Mouse (Mus musculus) heart, postnatal 4 days (tissue): ENCODE measurements at regions not wholly inside any gene's neighbourhood (a gene's known extent, or its start where the extent isn't known, plus 50 kb on each side); places are given as distances from the start of the nearest gene placed in this dataset.
"Not testable (repeated sequence)": the region's sequence is repeated elsewhere in the genome, so short reads cannot be mapped to it uniquely, and the experiment has no call there.

ENCODE experiments used
- DNase-seq: peaks from one replicate; pipeline ENCODE4 v3.0.0; 2021

- no peak for DNase-seq
Observed at GRCm38 (mm10) chr5:133935451-133935850, 164.1 kb upstream of the Castor2 start.

GRCm38 (mm10) chr5:133935006-133935405 is 164.5 kb upstream of the Castor2 start:
- DNase-seq: no peak

- DNase-seq: no peak
Observed at GRCm38 (mm10) chr5:133930101-133930500, 169.4 kb upstream of the Castor2 start.

- no peak for DNase-seq
Observed at GRCm38 (mm10) chr5:133927054-133927453, 172.5 kb upstream of the Castor2 start.

- no peak for DNase-seq
Observed at GRCm38 (mm10) chr5:133925184-133925900, 174.2 kb upstream of the Castor2 start.

GRCm38 (mm10) chr5:133922181-133922580 is 177.3 kb upstream of the Castor2 start:
- no peak for DNase-seq

- DNase-seq: no peak
Observed at GRCm38 (mm10) chr5:133915734-133916550, 183.6 kb upstream of the Castor2 start.

- no peak for DNase-seq
Observed at GRCm38 (mm10) chr5:133907442-133907841, 192.1 kb upstream of the Castor2 start.

GRCm38 (mm10) chr5:133898025-133898598 is 201.4 kb upstream of the Castor2 start:
- peak; percentile 14 for DNase-seq

- DNase-seq: no peak
Observed at GRCm38 (mm10) chr5:133890728-133891127, 208.8 kb upstream of the Castor2 start.

- no peak for DNase-seq
Observed at GRCm38 (mm10) chr5:133889841-133890240, 209.7 kb upstream of the Castor2 start.

GRCm38 (mm10) chr5:133885507-133885906 is 214.0 kb upstream of the Castor2 start:
- no peak for DNase-seq

- DNase-seq: peak; percentile 77
Observed at GRCm38 (mm10) chr5:133885016-133885415, 214.5 kb upstream of the Castor2 start.

GRCm38 (mm10) chr5:133884593-133884992 is 214.9 kb upstream of the Castor2 start:
- DNase-seq: no peak

GRCm38 (mm10) chr5:133844483-133844882 is 255.0 kb upstream of the Castor2 start:
- DNase-seq: no peak

GRCm38 (mm10) chr5:133842059-133842706 is 257.3 kb upstream of the Castor2 start:
- not testable (repeated sequence) for DNase-seq

- no peak for DNase-seq
Observed at GRCm38 (mm10) chr5:133838286-133838685, 261.2 kb upstream of the Castor2 start.

GRCm38 (mm10) chr5:133833217-133833616 is 266.3 kb upstream of the Castor2 start:
- no peak for DNase-seq

- DNase-seq: no peak
Observed at GRCm38 (mm10) chr5:133828226-133828625, 271.3 kb upstream of the Castor2 start.

GRCm38 (mm10) chr5:133823871-133824270 is 275.6 kb upstream of the Castor2 start:
- no peak for DNase-seq

GRCm38 (mm10) chr5:133821273-133821672 is 278.2 kb upstream of the Castor2 start:
- DNase-seq: no peak

- DNase-seq: no peak
Observed at GRCm38 (mm10) chr5:133815462-133815861, 284.0 kb upstream of the Castor2 start.

- DNase-seq: no peak
Observed at GRCm38 (mm10) chr5:133814436-133814835, 285.1 kb upstream of the Castor2 start.
